Mouse (Mus musculus): ENCODE data around the gene 1110017D15Rik.
"Not testable (repeated sequence)": the region's sequence is repeated elsewhere in the genome, so short reads cannot be mapped to it uniquely, and the experiment has no call there.

Gene 1110017D15Rik

DNA sequence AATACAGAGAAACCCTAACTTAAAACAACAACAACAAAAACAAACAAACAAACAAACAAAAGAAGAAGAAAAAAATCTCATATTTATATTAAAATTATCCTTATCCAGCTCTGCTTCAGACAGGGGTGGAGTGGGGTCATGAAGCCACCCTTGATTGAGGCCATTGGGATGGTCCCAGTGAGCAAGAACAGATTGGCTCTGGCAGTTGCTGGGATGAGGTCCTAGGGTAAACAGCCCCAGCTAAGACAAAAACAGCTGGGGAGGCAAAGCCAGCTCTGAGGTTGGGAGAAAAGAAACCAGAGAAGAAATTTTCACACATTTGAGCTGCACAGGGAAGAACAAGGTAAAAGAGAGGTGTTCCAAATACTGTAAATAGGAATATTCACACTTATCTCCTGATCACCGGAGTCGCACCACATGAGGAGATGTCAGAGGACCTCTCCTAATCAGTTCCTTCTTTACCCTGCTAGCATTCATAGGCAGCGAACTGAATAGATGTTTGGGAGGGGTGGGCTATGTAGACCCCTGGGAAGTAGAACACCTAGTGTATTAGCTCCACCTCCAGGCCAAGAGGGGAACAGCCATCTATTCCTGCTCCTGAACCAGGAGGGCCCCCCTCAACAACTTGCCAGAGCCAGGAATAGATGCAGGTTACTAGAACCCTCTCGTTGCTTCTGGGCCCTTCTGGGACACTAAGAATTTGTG, 38.2 kb downstream of the 1110017D15Rik start:
- DNase-seq = no peak

DNA sequence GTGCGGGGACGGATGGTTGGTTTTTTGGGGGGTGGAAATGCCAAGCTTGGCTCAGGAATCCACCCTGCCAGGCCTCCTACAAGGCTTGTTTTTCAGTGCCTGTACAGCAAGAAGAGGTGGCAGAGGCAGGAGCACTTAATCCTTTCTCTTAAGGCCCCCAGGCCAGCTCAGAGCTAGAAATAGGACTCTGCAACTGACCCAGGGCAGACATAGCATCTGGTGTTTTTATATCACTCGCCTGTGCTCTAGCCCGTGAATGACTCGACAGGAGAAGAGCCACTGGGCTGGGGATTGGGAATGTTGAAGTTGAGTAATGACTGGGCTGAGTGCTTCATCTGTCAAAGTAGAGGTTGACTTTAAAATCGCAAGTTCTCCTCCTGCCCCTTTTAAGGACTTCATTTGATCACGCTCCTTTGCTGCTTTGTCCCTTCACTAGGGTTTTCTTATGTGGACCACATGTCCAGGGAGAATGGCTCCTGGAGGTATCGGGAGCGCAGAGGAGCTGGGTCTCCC, 39.4 kb downstream of the 1110017D15Rik start:
- DNase-seq = no peak

DNA sequence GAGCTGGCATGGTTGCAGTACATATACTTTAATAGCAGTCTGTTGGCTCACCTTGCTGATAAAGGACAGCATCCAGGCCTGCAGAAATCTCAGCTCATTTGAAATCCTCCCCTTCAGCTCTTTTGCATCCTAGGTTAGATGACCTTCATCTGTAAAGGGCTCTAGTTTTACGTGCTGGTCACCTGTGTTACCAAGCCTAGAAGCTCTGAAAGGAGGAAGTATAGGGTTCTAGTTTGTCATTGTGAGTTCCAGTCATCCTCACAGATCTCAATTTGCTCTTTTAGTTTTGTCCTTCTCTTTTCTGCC, 45.8 kb downstream of the 1110017D15Rik start:
- no peak for DNase-seq

DNA sequence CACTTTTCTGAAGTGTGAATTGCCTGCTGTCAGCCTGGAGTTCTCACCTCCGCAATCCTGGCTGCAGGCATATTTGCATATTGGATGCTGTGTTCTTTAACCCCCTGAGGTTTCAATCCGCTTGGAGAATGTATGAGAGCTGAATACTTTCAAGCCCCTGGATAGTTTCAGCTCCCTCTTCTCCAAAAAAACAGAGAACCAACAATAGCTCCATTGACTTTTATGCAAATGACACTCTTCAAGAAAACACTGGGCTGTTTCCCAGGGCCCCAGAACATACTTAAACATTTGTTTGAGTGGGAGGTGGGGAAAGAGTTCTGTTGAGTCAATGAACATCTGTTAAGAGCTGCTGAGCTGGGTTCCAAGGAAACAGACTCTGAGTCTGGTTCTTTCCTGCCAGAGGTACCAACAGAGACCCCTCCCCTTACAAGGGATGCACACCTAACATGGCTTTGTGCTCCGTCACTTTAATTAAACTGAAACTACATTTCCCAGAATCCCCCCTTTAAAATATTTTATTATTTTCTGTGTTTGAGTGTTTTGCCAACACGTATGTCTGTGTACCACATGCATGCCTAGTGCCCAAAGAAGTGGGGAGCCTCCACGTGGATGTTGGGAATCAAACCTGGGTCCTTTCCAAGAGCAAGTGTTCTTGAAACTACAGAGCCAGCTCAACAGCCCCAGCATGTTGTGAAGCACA, 46.3 kb downstream of the 1110017D15Rik start:
- DNase-seq = no peak

DNA sequence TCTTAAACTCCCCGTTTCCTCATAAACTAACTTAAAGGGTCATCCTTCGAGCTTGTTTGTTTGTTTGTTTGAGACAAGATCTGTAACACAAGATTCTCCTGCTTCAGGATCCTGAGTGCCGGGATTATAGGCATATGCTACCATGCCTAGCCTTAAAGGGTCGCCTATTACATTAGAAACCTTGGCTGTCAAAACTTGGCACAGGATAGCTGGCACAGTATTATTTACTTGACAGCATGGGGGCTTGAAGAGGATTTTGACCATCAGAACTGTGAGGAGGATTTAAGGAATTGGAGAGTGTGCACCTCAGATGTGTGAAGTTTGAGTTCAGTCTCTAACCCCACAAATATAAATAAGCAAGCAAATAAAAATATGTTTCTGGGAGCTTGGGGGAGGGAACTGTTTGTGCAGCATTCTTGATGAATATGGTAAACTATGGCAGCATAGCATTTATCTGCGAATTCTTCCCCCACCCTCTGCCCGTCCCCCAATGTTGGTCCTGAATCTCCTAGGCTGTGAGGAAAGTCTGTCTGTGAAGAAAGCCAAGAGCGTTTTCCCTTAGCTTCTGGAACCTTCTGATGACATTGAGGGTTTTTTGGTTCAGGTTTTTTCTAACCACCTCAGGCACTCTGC, 47.0 kb downstream of the 1110017D15Rik start:
- no peak for DNase-seq

DNA sequence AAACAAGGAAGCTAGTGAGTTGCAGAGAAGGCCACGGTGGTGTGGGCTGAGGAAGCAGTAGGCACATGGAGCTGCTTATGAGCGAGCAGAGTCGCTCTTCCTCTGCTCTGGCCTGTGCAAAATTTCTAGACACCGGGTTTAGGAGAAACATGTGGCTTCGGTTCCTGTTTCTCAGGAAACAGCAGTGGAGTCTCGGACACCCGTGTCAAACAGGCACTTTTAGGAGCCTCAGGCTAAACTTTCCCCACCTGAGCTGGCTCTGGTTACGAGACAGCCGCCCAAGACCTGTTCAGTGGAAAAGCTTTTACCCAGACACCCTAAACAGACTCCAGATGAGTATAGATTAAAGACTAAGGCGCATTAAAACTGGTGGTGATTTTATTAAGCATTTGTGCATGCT, 47.9 kb downstream of the 1110017D15Rik start:
- peak; percentile 12 for DNase-seq

DNA sequence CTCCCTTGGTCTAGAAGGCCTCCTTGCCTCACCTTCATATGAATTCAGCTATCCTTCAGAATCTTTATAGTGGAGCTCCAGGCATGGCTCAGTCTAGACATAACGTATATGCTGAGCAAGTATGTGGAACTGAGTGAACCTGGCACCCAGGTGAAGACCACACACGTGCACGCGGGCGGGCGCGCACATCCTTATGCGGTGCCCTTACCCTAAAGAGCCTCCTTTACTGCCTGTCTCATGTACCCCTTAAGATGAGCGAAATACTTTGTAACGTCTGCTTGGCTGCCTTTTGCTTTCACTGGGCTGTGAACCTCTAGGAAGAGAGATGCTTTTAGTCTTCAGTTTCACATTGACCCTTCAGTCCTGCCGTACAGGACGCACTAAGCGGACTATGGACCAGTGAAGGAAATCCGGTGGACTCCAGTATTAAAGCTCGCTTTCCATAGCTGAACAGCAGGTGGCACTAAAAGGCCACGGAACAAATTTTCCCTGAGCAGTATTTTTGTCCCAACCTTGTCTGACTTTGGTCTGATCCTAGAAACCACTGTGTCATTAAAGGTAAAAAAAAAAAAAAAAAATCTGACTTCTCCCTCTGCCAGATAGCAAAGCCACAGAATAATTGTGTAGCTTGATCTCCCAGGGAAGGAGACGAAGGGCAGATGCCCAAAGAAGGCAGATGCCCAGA, 48.6 kb downstream of the 1110017D15Rik start:
- DNase-seq = peak; percentile 76

DNA sequence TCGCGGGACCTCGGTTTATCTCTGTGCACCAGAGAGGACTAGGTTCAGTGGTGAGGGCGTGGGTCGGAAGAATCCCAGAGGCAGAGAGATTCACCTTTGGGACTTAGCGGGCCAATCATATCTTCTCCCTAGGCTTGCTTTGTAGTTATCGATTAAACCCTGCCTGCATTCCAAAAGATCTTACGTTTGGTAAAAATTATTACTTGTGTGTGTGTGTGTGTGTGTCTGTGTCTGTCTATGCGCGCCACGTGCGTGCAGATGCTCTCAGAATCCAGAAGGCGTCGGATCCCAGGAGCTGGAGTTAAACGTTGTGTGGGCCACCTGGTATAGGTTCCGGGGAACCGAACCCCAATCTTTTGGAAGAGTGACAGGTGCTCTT, 51.9 kb downstream of the 1110017D15Rik start:
- no peak for DNase-seq

DNA sequence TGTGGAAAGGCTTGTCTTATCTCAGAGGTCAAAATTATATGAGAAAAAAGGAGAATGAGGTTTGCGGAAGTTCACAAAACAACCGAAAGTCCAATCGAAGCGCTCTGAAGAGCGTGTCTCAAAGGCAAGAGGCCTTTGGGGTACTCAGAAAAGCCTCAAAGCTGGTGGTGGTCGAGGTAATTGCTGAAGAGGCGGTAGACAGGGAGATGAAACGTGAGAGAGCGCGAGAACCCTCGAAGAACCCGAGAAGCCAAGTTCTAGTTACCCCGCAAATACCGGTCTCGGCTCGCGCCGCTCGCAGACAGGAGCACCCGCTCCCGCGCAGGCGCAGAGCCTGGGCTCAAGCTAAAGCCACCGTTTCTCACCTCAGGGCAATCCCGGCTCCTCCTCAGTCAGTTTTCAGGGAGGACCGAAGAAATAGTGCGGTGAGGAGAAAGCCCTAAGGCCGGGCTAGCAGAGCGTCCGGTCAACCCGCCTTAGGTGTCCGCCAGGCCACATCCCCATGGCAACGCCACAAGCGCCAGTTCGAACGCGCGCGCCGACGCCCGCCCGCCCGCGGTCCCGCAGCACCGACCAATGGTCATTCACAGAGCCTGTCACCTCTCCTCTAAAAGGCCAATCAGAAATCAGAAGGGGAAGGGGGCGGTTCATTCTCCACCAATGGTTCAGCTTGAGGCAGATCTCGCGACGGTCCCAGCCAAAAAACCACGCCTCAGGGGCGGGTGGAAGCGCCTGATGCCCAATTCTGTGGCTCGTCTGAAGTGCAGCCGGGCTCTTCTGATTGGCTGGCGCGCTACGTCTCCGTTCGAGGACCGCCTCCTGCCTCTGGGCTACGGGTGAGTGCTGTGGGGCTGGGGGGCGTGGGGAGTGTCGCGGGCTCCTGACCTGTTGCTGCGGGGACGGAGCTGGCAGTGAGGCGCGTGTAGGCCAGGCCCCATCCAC, 52.5 kb downstream of the 1110017D15Rik start, which contains the start of the genes Kif24 and Nudt2:
TSS of gene Kif24 (minus strand) at position 543 of the 942 bp plus-strand sequence.
TSS of gene Nudt2 (plus strand) at position 807 of the 942 bp plus-strand sequence.
- DNase-seq = peak; percentile 96

DNA sequence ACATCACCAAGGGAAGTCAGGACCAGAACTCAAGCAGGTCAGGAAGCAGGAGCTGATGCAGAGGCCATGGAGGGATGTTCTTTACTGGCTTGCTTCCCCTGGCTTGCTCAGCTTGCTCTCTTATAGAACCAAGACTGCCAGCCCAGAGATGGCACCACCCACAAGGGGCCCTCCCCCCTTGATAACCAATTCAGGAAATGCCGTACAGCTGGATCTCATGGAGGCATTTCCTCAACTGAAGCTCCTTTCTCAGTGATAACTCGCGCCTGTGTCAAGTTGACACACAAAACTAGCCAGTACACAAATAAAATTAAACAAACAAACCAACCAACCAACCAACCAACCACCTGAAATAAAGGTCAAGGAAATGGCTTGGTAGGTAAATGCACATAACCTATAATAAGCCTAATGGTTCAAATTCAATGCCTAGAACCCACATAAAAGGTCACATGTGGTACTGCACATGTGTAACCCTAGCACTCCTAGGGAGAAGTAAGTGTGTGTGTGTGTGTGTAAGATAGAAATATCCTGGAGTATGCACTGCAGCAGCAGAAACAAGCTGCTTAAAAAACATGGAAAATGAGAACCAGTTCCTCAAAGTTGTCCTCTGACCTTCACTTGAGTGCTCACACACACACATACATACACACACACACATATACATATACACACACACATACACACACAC, 53.9 kb downstream of the 1110017D15Rik start:
- not testable (repeated sequence) for DNase-seq

DNA sequence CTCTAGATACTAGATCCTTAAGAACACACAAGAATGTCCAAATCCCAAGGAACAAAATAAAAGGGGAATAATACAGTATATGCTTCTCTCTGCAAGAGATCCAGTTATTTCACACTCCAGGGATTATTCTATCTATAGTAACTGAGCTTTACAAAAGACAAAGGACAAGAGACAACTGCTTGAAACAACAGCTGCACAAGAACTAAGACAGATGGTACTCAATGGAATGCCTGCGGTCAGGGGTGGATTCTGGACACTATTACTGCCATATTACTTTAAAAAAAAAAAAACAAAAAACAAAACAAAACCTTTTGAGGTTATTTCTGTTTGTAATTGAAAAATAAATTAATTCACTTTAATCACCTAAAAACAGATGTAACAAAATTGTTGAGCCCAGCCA, 56.4 kb downstream of the 1110017D15Rik start:
- no peak for DNase-seq

Data from kidney, adult 18-20 months (tissue).